Mouse (Mus musculus): ENCODE measurements around the gene Rps6ka2.

GRCm38 (mm10) chr17:7262620-7263019 is 92.7 kb downstream of the Rps6ka2 start:
- TF ChIP-seq POLR2A (IDR thresholded peaks at IDR 0.05; ENCODE audit: borderline replicate concordance, control insufficient read depth, low read depth, low read length) (no peak), CTCF (IDR thresholded peaks at IDR 0.05; ENCODE audit: control insufficient read depth, insufficient read depth, low read length) (no peak)
